Mouse (Mus musculus) CH12.LX (cell line): Measurements from ENCODE around the gene Tspan5.

Experiments
- CTCF ChIP-seq, 2 experiments: IDR thresholded peaks in 1 of 2; conservative IDR thresholded peaks in 1 of 2; 2 replicates each; pipeline ENCODE4 v1.5.1; 2011 to 2012; ENCODE audit warnings: low read depth in 2 of 2, low read length in 2 of 2, improper control_type of control experiment in 1 of 2, inconsistent platforms in 1 of 2, mild to moderate bottlenecking in 1 of 2, moderate library complexity in 1 of 2
- JUN ChIP-seq: IDR thresholded peaks from 2 replicates; pipeline ENCODE4 v1.6.1; 2011; ENCODE audit warnings: low read depth, mild to moderate bottlenecking, low read length, improper control_type of control experiment, moderate library complexity; ENCODE audit not compliant: insufficient read depth
- MAX ChIP-seq: IDR thresholded peaks from 2 replicates; pipeline ENCODE4 v1.6.1; 2011; ENCODE audit warnings: low read length, improper control_type of control experiment
- MAZ ChIP-seq: IDR thresholded peaks from 2 replicates; pipeline ENCODE4 v1.6.1; 2012; ENCODE audit warnings: low read depth, mild to moderate bottlenecking, inconsistent platforms, low read length, improper control_type of control experiment, moderate library complexity
- MXI1 ChIP-seq: IDR thresholded peaks from 2 replicates; pipeline ENCODE4 v1.6.1; 2011; ENCODE audit warnings: mild to moderate bottlenecking, low read depth, low read length, improper control_type of control experiment
- POLR2A ChIP-seq: IDR thresholded peaks from 2 replicates; pipeline ENCODE4 v1.6.1; 2011; ENCODE audit warnings: low read depth, mild to moderate bottlenecking, improper control_type of control experiment, low read length
- RCOR1 ChIP-seq: conservative IDR thresholded peaks from 2 replicates; pipeline ENCODE4 v1.6.1; 2012; ENCODE audit warnings: low read depth, mild to moderate bottlenecking, inconsistent platforms, low read length, improper control_type of control experiment
- SIN3A ChIP-seq: IDR thresholded peaks from 2 replicates; pipeline ENCODE4 v1.6.1; 2012; ENCODE audit warnings: low read length, improper control_type of control experiment, inconsistent platforms
- TCF12 ChIP-seq: IDR thresholded peaks from 2 replicates; pipeline ENCODE4 v1.6.1; 2014; ENCODE audit warnings: low read depth, mild to moderate bottlenecking, inconsistent platforms, low read length, improper control_type of control experiment
- UBTF ChIP-seq: IDR thresholded peaks from 2 replicates; pipeline ENCODE4 v1.6.1; 2012; ENCODE audit warnings: low read depth, mild to moderate bottlenecking, inconsistent platforms, low read length, improper control_type of control experiment, moderate library complexity

- TF ChIP-seq MAZ = no peak
- no peak for TF ChIP-seq JUN
- no peak for TF ChIP-seq POLR2A
- TF ChIP-seq RCOR1 = no peak
- TF ChIP-seq TCF12 = no peak
- no peak for TF ChIP-seq UBTF
- no peak for TF ChIP-seq MXI1
- TF ChIP-seq CTCF (conservative IDR thresholded peaks at IDR 0.05 in 1 of 2, IDR thresholded peaks at IDR 0.05 in 1 of 2; ENCODE audit: low read depth in 2 of 2, low read length in 2 of 2) = no peak
- no peak for TF ChIP-seq SIN3A
- no peak for TF ChIP-seq MAX
These were observed 22.8 kb downstream of the Tspan5 start for GRCm38 (mm10) chr3:138764782-138765181.
